Mouse (Mus musculus) macrophage (primary cell): ENCODE measurements around the gene Slc25a30. TPM values are rescaled to one million over a fixed set of nuclear protein-coding genes. Genes with fewer than 3 reads are reported as not detected.

Experiments
- H3K27ac ChIP-seq: fragments of 350-480 bp; formaldehyde crosslinking; 2 replicates; pipeline ENCODE4 v1.9.0; 2021
- H3K36me3 ChIP-seq: fragments of 350-480 bp; formaldehyde crosslinking; 2 replicates; pipeline ENCODE4 v1.9.0; 2021; ENCODE audit errors: inconsistent target
- H3K4me3 ChIP-seq: fragments of 350-480 bp; formaldehyde crosslinking; 2 replicates; pipeline ENCODE4 v1.9.0; 2021; ENCODE audit errors: inconsistent target
- H3K79me2 ChIP-seq: fragments of 350-480 bp; formaldehyde crosslinking; 2 replicates; pipeline ENCODE4 v1.9.0; 2021; ENCODE audit errors: inconsistent target
- WGBS: methylation state at CpG from one replicate; pipeline ENCODE4 v1.1.7; 2026; ENCODE audit warnings: inconsistent platforms; ENCODE audit not compliant: missing documents; 5-methylcytosine and 5-hydroxymethylcytosine counted together
- polyA plus RNA-seq: library from polyadenylated mRNA; stranded (reverse); fragments of 250-400 nt; gene quantifications from 3 replicates; pipeline ENCODE4 v1.2.4, GENCODE M21; 2018; ENCODE audit warnings: inconsistent platforms

Slc25a30 gene
- polyA plus RNA-seq, 1 experiment from 2014 or later = 14.1 TPM

DNA sequence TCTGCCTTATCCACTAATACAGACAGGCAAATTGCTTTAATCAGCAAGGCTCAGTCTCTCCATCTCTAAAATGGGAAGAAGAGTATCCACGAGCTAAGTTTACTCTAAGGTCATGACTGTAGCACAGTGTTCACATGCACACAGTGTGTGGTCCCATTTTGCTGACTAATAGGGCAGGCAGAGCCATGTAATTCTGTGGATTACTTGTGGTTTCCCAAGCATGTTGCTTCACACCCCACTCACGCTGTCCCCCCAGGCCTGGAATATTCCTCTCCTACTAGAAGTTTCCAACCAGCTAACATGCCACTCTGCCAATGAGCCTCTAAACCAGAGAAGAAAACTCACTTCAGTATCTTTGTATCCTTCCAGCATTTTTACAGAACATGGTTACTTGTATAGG is 31.7 kb upstream of the Slc25a30 start:
- 57% methylated on average over 2 of the region's 2 CpGs for WGBS
- Histone ChIP-seq H3K4me3 (no peak overlapping the region), H3K79me2 (no peaks in the 10 kb centered on the region), H3K36me3 (no peaks in the 10 kb centered on the region), H3K27ac (no peak overlapping the region)

- Histone ChIP-seq H3K27ac (no peak overlapping the region), H3K79me2 (no peaks in the 10 kb centered on the region), H3K4me3 (no peak overlapping the region), H3K36me3 (no peaks in the 10 kb centered on the region)
- WGBS = 97% methylated on average over 5 of the region's 6 CpGs
Measured at GRCm38 (mm10) chr14:75809931-75810330, 23.1 kb upstream of the Slc25a30 start.

GRCm38 (mm10) chr14:75807800-75808199 is 21.0 kb upstream of the Slc25a30 start:
- 36% methylated on average over 8 of the region's 8 CpGs for WGBS
- Histone ChIP-seq H3K79me2 (no peaks in the 10 kb centered on the region), H3K4me3 (no peak overlapping the region), H3K36me3 (no peaks in the 10 kb centered on the region), H3K27ac (no peak overlapping the region)

DNA sequence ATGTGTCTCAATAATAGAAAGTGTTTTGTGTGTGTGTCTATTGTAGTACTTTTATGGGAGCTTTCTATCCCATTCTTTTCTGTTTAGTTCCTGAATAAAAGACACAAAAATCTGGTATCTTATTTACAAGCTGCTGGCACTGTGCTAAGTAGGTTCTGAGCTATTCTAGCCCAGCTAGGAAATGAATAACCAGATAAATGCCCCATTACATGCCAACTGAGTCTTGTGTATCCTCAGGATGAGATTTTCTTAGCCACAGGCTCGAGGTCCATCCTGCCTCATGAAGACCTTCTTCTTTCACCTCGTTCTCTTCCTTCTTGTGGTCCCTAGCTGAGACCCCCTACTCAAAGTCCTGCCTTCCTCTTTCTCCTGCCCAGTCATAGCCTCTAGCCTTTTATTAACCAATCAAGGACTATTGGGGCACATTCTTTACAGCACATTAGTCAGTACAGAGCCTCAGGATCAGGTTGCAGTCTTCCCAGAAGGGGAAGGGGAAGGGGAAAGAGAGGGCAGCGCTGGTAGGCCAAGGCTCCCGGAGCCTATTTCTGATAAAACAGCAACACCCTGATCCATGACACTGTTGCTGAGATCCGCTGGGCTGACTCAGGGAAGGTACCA is 11.0 kb upstream of the Slc25a30 start:
- no peak overlapping the region for H3K27ac ChIP-seq
- H3K79me2 ChIP-seq = no peaks in the 10 kb centered on the region
- no peaks in the 10 kb centered on the region for H3K36me3 ChIP-seq
- no peak overlapping the region for H3K4me3 ChIP-seq
- WGBS = 81% methylated on average over 4 of the region's 5 CpGs

- WGBS = 87% methylated on average over 4 of the region's 4 CpGs
- no peaks in the 10 kb centered on the region for H3K36me3 ChIP-seq
- H3K79me2 ChIP-seq = no peaks in the 10 kb centered on the region
- H3K27ac ChIP-seq = no peak overlapping the region
- no peak overlapping the region for H3K4me3 ChIP-seq
Measured at GRCm38 (mm10) chr14:75795918-75796317, 9.1 kb upstream of the Slc25a30 start.

- Histone ChIP-seq H3K4me3 (no peak overlapping the region), H3K27ac (no peak overlapping the region), H3K36me3 (no peaks in the 10 kb centered on the region), H3K79me2 (no peaks in the 10 kb centered on the region)
- 93% methylated on average over 5 of the region's 5 CpGs for WGBS
Measured at GRCm38 (mm10) chr14:75794726-75795125, 7.9 kb upstream of the Slc25a30 start.

DNA sequence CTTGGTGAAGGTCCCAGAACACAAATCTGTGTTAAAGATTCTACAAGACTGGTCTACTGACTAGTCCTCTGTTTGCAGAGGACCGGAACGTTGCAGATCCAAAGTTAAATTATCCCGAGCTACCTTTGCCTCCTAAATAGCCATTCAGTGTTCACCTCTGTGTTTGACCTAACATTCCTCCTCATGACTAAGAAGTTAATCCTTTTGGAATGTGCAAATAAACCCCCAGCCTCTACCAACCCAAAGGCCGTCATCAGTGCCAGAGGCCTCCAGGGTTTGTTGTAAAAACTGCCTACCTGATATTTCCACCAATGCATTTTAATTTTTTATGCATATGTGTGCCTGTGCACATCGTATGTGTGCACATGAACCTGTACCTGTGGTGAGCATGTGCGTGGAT is 7.5 kb upstream of the Slc25a30 start:
- Histone ChIP-seq H3K36me3 (no peaks in the 10 kb centered on the region), H3K4me3 (no peak overlapping the region), H3K27ac (no peak overlapping the region), H3K79me2 (no peaks in the 10 kb centered on the region)
- 91% methylated on average over 6 of the region's 6 CpGs for whole genome bisulfite sequencing

GRCm38 (mm10) chr14:75793110-75793509 is 6.3 kb upstream of the Slc25a30 start:
- Histone ChIP-seq H3K4me3 (no peak overlapping the region), H3K36me3 (no peaks in the 10 kb centered on the region), H3K79me2 (no peaks in the 10 kb centered on the region), H3K27ac (no peak overlapping the region)
- 85% methylated on average over 3 of the region's 4 CpGs for WGBS

GRCm38 (mm10) chr14:75791372-75791771 is 4.5 kb upstream of the Slc25a30 start:
- Histone ChIP-seq H3K27ac (peak overlapping the region; percentile 68), H3K36me3 (no peaks in the 10 kb centered on the region), H3K79me2 (peaks cover 1% of the 10 kb centered on the region; the same call in 1 of the 2 replicates), H3K4me3 (no peak overlapping the region)
- 97% methylated on average over 3 of the region's 3 CpGs for WGBS

DNA sequence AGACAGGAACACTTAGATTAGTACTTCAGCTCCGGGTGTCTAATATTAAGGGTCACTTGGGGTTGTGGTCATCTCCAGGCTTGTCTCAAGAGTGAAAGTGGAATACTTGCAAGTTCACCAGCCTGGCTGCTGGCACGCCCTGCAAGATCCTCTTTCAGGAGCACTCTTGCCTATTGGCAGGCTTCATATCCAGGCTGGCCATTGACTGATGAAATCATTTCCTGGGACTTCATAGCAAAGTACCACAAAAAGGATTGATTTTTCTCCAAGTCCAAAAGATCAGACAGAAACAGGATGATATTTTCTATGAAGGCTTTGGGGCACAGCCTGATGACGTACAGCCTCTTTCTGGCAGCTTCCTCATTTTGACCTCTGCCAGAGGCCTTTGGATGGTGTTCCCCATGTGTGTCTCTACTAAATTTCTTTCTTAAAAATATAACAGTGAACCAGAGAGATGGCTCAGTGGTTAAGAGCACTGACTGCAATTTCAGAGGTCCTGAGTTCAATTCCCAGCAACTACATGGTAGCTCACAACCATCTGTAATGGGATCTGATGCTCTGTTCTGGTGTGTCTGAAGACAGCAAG is 3.7 kb upstream of the Slc25a30 start:
- Histone ChIP-seq H3K4me3 (peak overlapping the region; percentile 6; the same call in 1 of the 2 replicates), H3K27ac (peak overlapping the region; percentile 68), H3K79me2 (peaks cover 10% of the 10 kb centered on the region; the same call in 1 of the 2 replicates), H3K36me3 (no peaks in the 10 kb centered on the region)
- 27% methylated on average over 3 of the region's 3 CpGs for WGBS

- H3K36me3 ChIP-seq = no peaks in the 10 kb centered on the region
- H3K27ac ChIP-seq = no peak overlapping the region
- peaks cover 19% of the 10 kb centered on the region for H3K79me2 ChIP-seq
- 93% methylated on average over 6 of the region's 6 CpGs for WGBS
- no peak overlapping the region for H3K4me3 ChIP-seq
Measured at GRCm38 (mm10) chr14:75789291-75789690, 2.5 kb upstream of the Slc25a30 start.

- Histone ChIP-seq H3K4me3 (no peak overlapping the region), H3K79me2 (peaks cover 34% of the 10 kb centered on the region), H3K27ac (no peak overlapping the region), H3K36me3 (no peaks in the 10 kb centered on the region)
- WGBS = 41% methylated on average over 7 of the region's 7 CpGs
Measured at GRCm38 (mm10) chr14:75787794-75788175, 948 bp upstream of the Slc25a30 start.

- Histone ChIP-seq H3K27ac (no peak overlapping the region), H3K79me2 (peaks cover 48% of the 10 kb centered on the region), H3K36me3 (peaks cover 7% of the 10 kb centered on the region; the same call in 1 of the 2 replicates), H3K4me3 (peak overlapping the region; percentile 69)
- WGBS = 2% methylated on average over 29 of the region's 31 CpGs
Measured at GRCm38 (mm10) chr14:75786424-75786867, 391 bp downstream of the Slc25a30 start.

DNA sequence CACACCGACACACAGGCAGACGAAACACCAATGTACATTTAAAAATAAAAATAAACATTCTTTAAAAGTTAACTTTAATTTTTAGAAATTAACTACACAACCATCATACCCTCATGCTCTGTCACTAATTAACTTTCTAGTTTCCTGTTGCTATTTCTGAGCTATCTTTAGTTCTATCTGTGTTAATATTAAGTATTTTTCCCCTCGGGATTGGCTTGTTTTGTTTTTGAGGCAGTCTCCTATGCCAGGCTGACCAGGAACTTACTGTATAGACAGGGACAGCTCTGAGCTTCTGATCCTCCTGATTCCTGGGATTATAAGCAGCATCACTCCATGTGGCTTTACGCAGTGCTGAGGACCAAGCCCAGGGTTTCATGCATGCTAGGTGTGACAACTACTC is 6.9 kb downstream of the Slc25a30 start:
- H3K27ac ChIP-seq = no peak overlapping the region
- peaks cover 94% of the 10 kb centered on the region for H3K79me2 ChIP-seq
- peaks cover 26% of the 10 kb centered on the region; the same call in 1 of the 2 replicates for H3K36me3 ChIP-seq
- no peak overlapping the region for H3K4me3 ChIP-seq
- WGBS = 100% methylated on average over 4 of the region's 4 CpGs

DNA sequence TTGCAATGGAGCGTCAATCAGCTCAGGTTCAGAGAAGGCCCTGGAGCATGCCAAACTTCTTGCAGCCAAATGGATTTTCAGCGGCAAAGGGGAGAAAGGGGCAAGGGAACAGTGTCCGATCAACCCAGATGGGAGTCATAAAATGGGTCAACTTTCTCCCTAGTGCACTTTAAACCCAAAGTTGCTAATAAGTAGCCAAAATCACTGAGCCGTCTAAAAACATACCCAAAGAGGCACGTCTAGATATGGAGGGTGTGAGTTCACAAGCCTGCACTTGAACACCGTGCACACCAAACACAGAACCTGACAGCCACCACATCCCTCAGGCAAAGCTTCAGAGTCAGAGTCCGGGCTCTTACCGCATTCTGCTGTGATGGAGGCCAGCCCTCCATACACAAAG is 10.2 kb downstream of the Slc25a30 start:
- Histone ChIP-seq H3K27ac (no peak overlapping the region), H3K79me2 (peaks cover 62% of the 10 kb centered on the region), H3K4me3 (no peak overlapping the region), H3K36me3 (peaks cover 39% of the 10 kb centered on the region; the same call in 1 of the 2 replicates)
- 96% methylated on average over 8 of the region's 8 CpGs for WGBS
